Mouse (Mus musculus): Measurements from ENCODE around the gene Tspan17. TPM values are rescaled to one million over a fixed set of nuclear protein-coding genes. Genes with fewer than 3 reads are reported as not detected.

Tspan17 gene
- polyA plus RNA-seq, 2 experiments, result 2.6 to 4.4 TPM

DNA sequence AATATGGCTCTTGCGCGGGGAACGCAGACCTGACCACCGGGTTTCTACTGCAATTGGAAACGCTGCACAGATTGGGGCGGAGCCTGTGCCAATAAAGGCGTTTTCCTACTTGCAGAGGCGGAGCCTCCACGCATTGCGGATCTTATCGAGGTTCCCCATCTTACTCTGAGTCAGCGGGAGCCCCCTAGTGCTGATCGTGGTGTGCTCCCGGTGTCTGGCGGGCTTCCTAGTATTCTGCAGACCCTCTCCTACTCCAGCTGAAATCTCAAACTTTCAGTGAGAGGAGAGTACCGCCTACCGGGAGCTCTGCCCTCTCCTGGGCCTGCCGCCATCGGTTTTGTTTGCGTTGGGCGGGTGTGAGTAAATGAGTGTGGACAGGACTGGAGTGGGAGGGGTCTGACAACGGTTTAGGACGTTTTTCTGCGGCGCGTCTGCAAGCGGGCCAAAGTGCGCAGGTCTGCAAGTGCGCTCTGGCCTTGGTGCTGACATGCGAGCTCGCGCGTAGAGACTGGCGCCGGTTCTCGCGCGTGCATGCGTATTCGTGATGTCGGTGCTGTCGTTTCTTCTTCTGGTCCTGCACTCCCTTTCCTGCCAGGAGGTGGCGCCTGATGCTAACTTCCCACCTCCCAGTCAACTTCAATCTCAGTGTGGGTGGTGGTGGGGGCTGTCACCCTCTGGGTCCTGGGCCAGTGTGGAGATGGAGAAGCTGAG is 31.0 kb upstream of the Tspan17 start:
- Histone ChIP-seq H3K27me3 (ENCODE audit: control insufficient read depth, insufficient read depth, low read length) (peaks cover 12% of the 10 kb centered on the region), H3K4me2 (replicated peaks; ENCODE audit: low read depth, low read length, severe bottlenecking) (peak overlapping the region; percentile 61), H3K27ac (replicated peaks; ENCODE audit: low read depth, low read length) (no peak overlapping the region), H3K4me3 (replicated peaks; ENCODE audit: low read length) (peak overlapping the region; percentile 29), H3K36me3 (ENCODE audit: control insufficient read depth, insufficient read depth, low read length) (no peaks in the 10 kb centered on the region), H3K4me1 (ENCODE audit: control insufficient read depth, insufficient read depth, low read length) (peaks cover 6% of the 10 kb centered on the region), H3K9me3 (ENCODE audit: control insufficient read depth, low read length) (no peaks in the 10 kb centered on the region), H3K9ac (ENCODE audit: low read depth, low read length, severe bottlenecking) (no peak overlapping the region)
- TF ChIP-seq POLR2A (IDR thresholded peaks at IDR 0.05; ENCODE audit: borderline replicate concordance, extremely low read depth, insufficient read depth, insufficient read length), result no peak
- ATAC-seq (ENCODE audit: low FRiP score, low read depth) (peak; percentile 82), DNase-seq (ENCODE audit: low spot score) (peak; percentile 89)
- WGBS, result under 1% methylated on average over 42 of the region's 43 CpGs

GRCm38 (mm10) chr13:54758756-54759470 is 30.3 kb upstream of the Tspan17 start:
- peak overlapping the region; percentile 29; the same call in 1 of the 2 replicates for H3K4me3 ChIP-seq (replicated peaks; ENCODE audit: low read length)
- peaks cover 17% of the 10 kb centered on the region for H3K27me3 ChIP-seq (ENCODE audit: control insufficient read depth, insufficient read depth, low read length)
- ATAC-seq (ENCODE audit: low FRiP score, low read depth), result no peak

GRCm38 (mm10) chr13:54759496-54759895 is 29.7 kb upstream of the Tspan17 start:
- Histone ChIP-seq H3K9ac (ENCODE audit: low read depth, low read length, severe bottlenecking) (no peak overlapping the region), H3K36me3 (ENCODE audit: control insufficient read depth, insufficient read depth, low read length) (no peaks in the 10 kb centered on the region), H3K4me2 (replicated peaks; ENCODE audit: low read depth, low read length, severe bottlenecking) (no peak overlapping the region), H3K9me3 (ENCODE audit: control insufficient read depth, low read length) (no peaks in the 10 kb centered on the region), H3K27me3 (ENCODE audit: control insufficient read depth, insufficient read depth, low read length) (peaks cover 22% of the 10 kb centered on the region), H3K4me3 (replicated peaks; ENCODE audit: low read length) (no peak overlapping the region), H3K27ac (replicated peaks; ENCODE audit: low read depth, low read length) (no peak overlapping the region), H3K4me1 (ENCODE audit: control insufficient read depth, insufficient read depth, low read length) (peaks cover 6% of the 10 kb centered on the region)
- no peak for TF ChIP-seq POLR2A (IDR thresholded peaks at IDR 0.05; ENCODE audit: borderline replicate concordance, extremely low read depth, insufficient read depth, insufficient read length)
- ATAC-seq (ENCODE audit: low FRiP score, low read depth), result no peak
- WGBS, result 11% methylated on average over 7 of the region's 7 CpGs
- DNase-seq (ENCODE audit: low spot score), result no peak

More at GRCm38 (mm10) chr13:54758756-54759470, 30.3 kb upstream of the Tspan17 start:
- Histone ChIP-seq H3K9me3 (ENCODE audit: control insufficient read depth, low read length) (no peaks in the 10 kb centered on the region), H3K9ac (ENCODE audit: low read depth, low read length, severe bottlenecking) (no peak overlapping the region), H3K36me3 (ENCODE audit: control insufficient read depth, insufficient read depth, low read length) (no peaks in the 10 kb centered on the region), H3K4me2 (replicated peaks; ENCODE audit: low read depth, low read length, severe bottlenecking) (no peak overlapping the region; the same call in 1 of the 2 replicates), H3K27ac (replicated peaks; ENCODE audit: low read depth, low read length) (no peak overlapping the region), H3K4me1 (ENCODE audit: control insufficient read depth, insufficient read depth, low read length) (peaks cover 6% of the 10 kb centered on the region)
- no peak for TF ChIP-seq POLR2A (IDR thresholded peaks at IDR 0.05; ENCODE audit: borderline replicate concordance, extremely low read depth, insufficient read depth, insufficient read length)
- under 1% methylated on average over 29 of the region's 29 CpGs for WGBS
- no peak for DNase-seq (ENCODE audit: low spot score)

DNA sequence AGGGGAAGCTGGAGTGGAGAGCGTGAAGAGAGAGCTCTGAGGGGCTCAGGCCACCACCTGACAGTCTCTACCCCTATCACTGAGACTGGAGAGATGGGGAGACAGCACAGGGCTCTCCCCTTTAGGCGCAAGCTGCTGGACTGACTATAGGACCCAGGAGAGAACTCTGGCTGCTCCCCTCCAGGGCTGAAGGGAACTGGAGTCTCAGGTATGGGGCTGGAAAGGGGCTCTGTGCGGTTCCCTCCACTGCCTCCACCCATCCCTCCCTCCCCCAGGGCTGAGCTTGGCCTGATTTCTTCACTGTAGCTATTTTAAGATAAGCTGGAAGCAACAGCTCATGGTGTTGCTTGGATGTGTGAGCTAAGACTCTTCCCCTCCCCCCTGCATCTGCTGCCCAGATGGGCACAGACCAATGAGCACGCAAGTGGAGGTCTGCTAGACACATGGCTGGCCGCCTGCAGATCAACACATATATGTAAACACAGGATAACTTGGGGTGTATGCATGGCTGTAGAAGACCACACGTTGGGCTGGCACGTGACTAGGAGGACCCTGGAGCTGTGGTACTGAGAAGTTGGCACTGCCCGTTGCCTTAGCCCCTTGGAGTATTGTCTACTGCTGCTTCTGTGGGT is 28.9 kb upstream of the Tspan17 start:
- peaks cover 30% of the 10 kb centered on the region for H3K27me3 ChIP-seq (ENCODE audit: control insufficient read depth, insufficient read depth, low read length)
- H3K4me1 ChIP-seq (ENCODE audit: control insufficient read depth, insufficient read depth, low read length), result peaks cover 6% of the 10 kb centered on the region
- no peaks in the 10 kb centered on the region for H3K36me3 ChIP-seq (ENCODE audit: control insufficient read depth, insufficient read depth, low read length)
- no peak for TF ChIP-seq POLR2A (IDR thresholded peaks at IDR 0.05; ENCODE audit: borderline replicate concordance, extremely low read depth, insufficient read depth, insufficient read length)
- WGBS, result 37% methylated on average over 8 of the region's 8 CpGs
- H3K4me2 ChIP-seq (replicated peaks; ENCODE audit: low read depth, low read length, severe bottlenecking), result no peak overlapping the region
- H3K9me3 ChIP-seq (ENCODE audit: control insufficient read depth, low read length), result no peaks in the 10 kb centered on the region
- no peak overlapping the region for H3K4me3 ChIP-seq (replicated peaks; ENCODE audit: low read length)
- ATAC-seq (ENCODE audit: low FRiP score, low read depth) (no peak), DNase-seq (ENCODE audit: low spot score) (peak; percentile 54)
- H3K9ac ChIP-seq (ENCODE audit: low read depth, low read length, severe bottlenecking), result no peak overlapping the region
- no peak overlapping the region for H3K27ac ChIP-seq (replicated peaks; ENCODE audit: low read depth, low read length)

GRCm38 (mm10) chr13:54760906-54761305 is 28.3 kb upstream of the Tspan17 start:
- Histone ChIP-seq H3K4me2 (replicated peaks; ENCODE audit: low read depth, low read length, severe bottlenecking) (no peak overlapping the region), H3K4me1 (ENCODE audit: control insufficient read depth, insufficient read depth, low read length) (peaks cover 8% of the 10 kb centered on the region), H3K36me3 (ENCODE audit: control insufficient read depth, insufficient read depth, low read length) (no peaks in the 10 kb centered on the region), H3K9ac (ENCODE audit: low read depth, low read length, severe bottlenecking) (no peak overlapping the region), H3K4me3 (replicated peaks; ENCODE audit: low read length) (no peak overlapping the region), H3K27ac (replicated peaks; ENCODE audit: low read depth, low read length) (no peak overlapping the region), H3K9me3 (ENCODE audit: control insufficient read depth, low read length) (no peaks in the 10 kb centered on the region), H3K27me3 (ENCODE audit: control insufficient read depth, insufficient read depth, low read length) (peaks cover 36% of the 10 kb centered on the region)
- no peak for ATAC-seq (ENCODE audit: low FRiP score, low read depth)
- WGBS, result 72% methylated on average over 7 of the region's 7 CpGs
- no peak for TF ChIP-seq POLR2A (IDR thresholded peaks at IDR 0.05; ENCODE audit: borderline replicate concordance, extremely low read depth, insufficient read depth, insufficient read length)
- no peak for DNase-seq (ENCODE audit: low spot score)
